Mouse (Mus musculus) stomach, embryonic 15.5 days (tissue): ENCODE measurements at regions not wholly inside any gene's neighbourhood (a gene's known extent, or its start where the extent isn't known, plus 50 kb on each side); places are given as distances from the start of the nearest gene placed in this dataset.

Source experiments
- ATAC-seq: fragments of 200-750 bp; cut with Nextera tagmentation; 2 replicates; pipeline ENCODE4 v1.8.0; 2017; ENCODE audit warnings: low read depth, moderate number of reproducible peaks, moderate TSS enrichment; ENCODE audit not compliant: insufficient read depth, low FRiP score
- H3K27ac ChIP-seq: fragments of 300-500 bp; sonication (generic); 2 replicates; pipeline ENCODE4 v1.5.1; 2015; ENCODE audit warnings: mild to moderate bottlenecking, inconsistent platforms
- H3K27me3 ChIP-seq: fragments of 300-500 bp; sonication (generic); replicated peaks from 2 replicates; pipeline ENCODE4 v1.6.1; 2015; ENCODE audit warnings: inconsistent platforms
- H3K36me3 ChIP-seq: fragments of 300-500 bp; sonication (generic); 2 replicates; pipeline ENCODE4 v1.6.1; 2015; ENCODE audit warnings: inconsistent platforms
- H3K4me1 ChIP-seq: fragments of 300-500 bp; sonication (generic); 2 replicates; pipeline ENCODE4 v1.6.1; 2015; ENCODE audit warnings: inconsistent platforms
- H3K4me2 ChIP-seq: fragments of 300-500 bp; sonication (generic); 2 replicates; pipeline ENCODE4 v1.6.1; 2015; ENCODE audit warnings: mild to moderate bottlenecking, inconsistent platforms
- H3K4me3 ChIP-seq: fragments of 300-500 bp; sonication (generic); replicated peaks from 2 replicates; pipeline ENCODE4 v1.5.1; 2015; ENCODE audit warnings: inconsistent platforms
- H3K9ac ChIP-seq: fragments of 300-500 bp; sonication (generic); 2 replicates; pipeline ENCODE4 v1.6.1; 2015; ENCODE audit warnings: inconsistent platforms
- H3K9me3 ChIP-seq: fragments of 300-500 bp; sonication (generic); 2 replicates; pipeline ENCODE4 v1.6.1; 2016; ENCODE audit warnings: inconsistent platforms
- WGBS: fragments of 180-500 bp; shearing (Covaris S2); methylation state at CpG from one replicate; pipeline ENCODE4 v1.1.7; 2015; 5-methylcytosine and 5-hydroxymethylcytosine counted together

DNA sequence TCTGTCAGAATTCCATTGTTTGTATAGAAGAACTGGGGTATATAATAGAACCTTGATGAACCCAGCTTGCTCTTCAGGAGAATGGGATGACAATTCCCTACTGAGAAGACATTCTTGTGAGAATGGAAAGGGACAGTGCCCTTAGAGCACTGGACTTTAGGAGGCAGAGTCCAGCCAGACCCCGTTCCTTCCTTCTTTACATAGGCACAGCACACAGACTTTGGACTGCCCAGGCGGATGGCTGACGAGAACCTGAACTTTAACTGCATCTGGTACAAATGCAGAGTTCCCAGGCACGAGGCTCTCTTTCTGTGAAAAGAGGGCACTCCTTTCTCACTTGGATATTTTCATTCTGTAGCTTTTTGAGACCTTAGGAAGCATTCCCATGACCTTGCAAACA is 197.4 kb upstream of the Dkk2 start:
- Histone ChIP-seq H3K9ac (no peak overlapping the region), H3K27ac (no peak overlapping the region), H3K4me3 (no peak overlapping the region), H3K4me1 (no peaks in the 10 kb centered on the region), H3K4me2 (no peak overlapping the region), H3K27me3 (no peaks in the 10 kb centered on the region), H3K36me3 (no peaks in the 10 kb centered on the region), H3K9me3 (no peaks in the 10 kb centered on the region)
- ATAC-seq = no peak
- WGBS = 72% methylated on average over 4 of the region's 4 CpGs

DNA sequence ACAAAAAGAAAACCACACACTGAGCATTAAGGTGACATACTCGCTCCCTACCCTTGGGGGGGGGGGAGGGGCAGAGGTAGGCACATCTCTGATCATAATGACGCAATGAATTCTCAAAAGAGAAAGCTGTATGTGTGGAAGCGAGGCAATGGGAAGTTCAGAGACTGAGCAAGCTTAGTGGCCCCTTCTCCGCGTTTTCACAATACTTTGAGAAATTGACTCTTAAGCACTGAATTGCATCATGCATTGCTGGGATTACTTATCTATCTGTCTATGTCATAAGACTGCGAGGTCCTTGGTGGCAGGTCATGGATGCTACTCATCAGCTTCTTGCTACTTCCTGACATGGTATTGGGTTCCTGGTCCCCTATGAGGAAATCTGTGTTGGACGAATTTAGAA is 193.2 kb upstream of the Dkk2 start:
- Histone ChIP-seq H3K9me3 (no peaks in the 10 kb centered on the region), H3K27ac (no peak overlapping the region), H3K36me3 (no peaks in the 10 kb centered on the region), H3K9ac (no peak overlapping the region), H3K4me3 (no peak overlapping the region), H3K4me2 (no peak overlapping the region), H3K27me3 (no peaks in the 10 kb centered on the region), H3K4me1 (no peaks in the 10 kb centered on the region)
- ATAC-seq = no peak
- WGBS = 84% methylated on average over 7 of the region's 7 CpGs

DNA sequence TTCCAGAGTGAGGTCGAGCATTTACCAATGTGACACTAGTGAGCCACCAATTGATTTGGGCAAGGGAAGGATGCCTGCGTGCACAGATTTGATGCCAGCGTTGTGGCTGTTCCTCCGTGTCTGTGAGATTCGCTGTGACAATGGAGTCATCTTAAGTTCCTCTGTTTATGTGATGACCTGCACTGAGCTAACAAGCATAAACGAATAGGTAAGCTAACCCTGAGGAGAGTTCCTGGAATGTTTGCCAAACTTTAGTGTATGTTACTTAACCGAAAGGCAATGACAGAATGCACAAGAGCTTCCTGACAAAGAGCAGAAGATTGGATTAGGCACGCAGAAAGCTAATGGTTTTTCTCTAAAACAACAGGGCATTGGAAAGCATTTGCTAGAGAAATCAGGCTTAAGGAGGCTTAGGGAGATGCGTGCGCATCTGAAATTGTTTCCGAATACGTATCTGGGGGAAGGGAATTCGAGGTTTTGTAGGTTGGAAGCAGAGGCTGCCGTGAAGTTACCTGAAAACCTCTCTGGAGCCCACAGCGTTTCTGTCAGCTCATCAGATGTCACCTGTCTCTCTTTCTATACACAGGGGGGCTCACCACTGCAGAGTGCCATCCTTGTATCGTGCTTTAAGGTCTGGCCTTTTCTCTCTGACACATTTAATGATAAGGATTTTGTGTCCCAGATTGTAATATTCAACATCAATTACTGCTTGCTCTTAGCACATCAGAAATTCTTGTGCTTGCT is 191.9 kb upstream of the Dkk2 start:
- Histone ChIP-seq H3K27me3 (no peaks in the 10 kb centered on the region), H3K27ac (no peak overlapping the region), H3K9ac (no peak overlapping the region), H3K36me3 (no peaks in the 10 kb centered on the region), H3K4me1 (no peaks in the 10 kb centered on the region), H3K9me3 (no peaks in the 10 kb centered on the region), H3K4me3 (no peak overlapping the region), H3K4me2 (no peak overlapping the region)
- 47% methylated on average over 16 of the region's 16 CpGs for WGBS
- no peak for ATAC-seq

DNA sequence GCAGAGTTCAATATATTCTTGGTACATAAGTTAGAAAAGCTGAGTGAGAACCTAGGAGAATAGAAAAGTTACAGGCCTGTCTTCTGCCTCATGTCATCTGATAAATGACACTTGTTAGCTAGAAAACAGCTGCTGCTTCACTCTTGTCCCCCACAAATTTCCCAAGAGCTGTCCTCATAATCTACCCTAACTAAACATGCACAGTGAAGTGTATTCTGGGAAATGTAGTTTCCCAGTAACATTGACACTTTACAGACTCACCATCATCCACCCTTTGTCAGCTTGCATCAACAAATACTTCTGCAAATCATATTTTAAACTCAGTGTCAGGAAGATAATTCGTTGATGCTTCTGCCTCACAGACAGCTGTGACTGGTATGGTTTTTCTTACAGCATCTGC is 190.0 kb upstream of the Dkk2 start:
- no peak for ATAC-seq
- WGBS = 38% methylated on average over 1 of the region's 1 CpGs
- H3K4me2 ChIP-seq = no peak overlapping the region
- H3K4me3 ChIP-seq = no peak overlapping the region
- H3K27me3 ChIP-seq = no peaks in the 10 kb centered on the region
- no peaks in the 10 kb centered on the region for H3K4me1 ChIP-seq
- no peak overlapping the region for H3K27ac ChIP-seq
- H3K9me3 ChIP-seq = no peaks in the 10 kb centered on the region
- no peaks in the 10 kb centered on the region for H3K36me3 ChIP-seq
- H3K9ac ChIP-seq = no peak overlapping the region

DNA sequence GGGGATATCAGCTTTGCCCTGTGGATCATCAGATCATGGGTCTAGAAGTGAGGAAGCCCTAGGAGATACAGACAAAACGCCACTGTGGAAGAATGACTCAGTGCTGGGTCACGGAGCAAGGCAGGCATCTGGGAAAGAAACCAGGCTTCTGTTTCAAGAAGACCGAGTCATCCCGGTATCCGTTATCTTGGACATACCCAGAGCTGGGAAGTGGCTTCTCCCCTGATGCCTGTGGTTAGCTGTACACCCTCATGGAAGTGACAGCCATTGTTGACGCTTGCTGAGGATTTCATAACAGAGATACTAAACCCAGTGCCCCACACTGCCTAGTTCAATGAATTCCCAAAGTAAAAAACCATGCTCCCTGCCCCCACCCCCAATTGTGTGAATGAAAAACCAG is 171.6 kb upstream of the Dkk2 start:
- Histone ChIP-seq H3K4me2 (no peak overlapping the region), H3K4me1 (no peaks in the 10 kb centered on the region), H3K36me3 (no peaks in the 10 kb centered on the region), H3K9ac (no peak overlapping the region), H3K9me3 (no peaks in the 10 kb centered on the region), H3K4me3 (no peak overlapping the region), H3K27ac (no peak overlapping the region), H3K27me3 (no peaks in the 10 kb centered on the region)
- ATAC-seq = no peak
- WGBS = 81% methylated on average over 6 of the region's 6 CpGs

DNA sequence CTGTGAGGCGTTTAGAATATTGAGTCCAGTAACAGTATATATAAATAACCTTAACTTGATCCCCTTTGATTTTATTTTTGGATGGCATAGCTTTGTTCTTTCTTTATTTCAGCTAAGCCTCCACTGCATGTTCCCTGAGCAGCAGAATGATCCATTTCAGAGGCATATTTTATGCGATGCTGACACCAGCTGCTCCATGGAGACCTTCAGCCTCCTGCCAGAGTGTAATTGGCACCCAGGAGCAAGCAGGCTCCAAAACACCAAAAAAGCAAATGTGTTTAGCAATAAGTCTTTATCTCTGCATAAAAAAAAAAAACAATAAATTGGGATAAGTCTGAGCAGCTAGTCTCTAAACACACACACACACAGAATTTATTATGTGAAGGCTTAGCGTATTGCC is 170.7 kb upstream of the Dkk2 start:
- no peak for ATAC-seq
- 70% methylated on average over 3 of the region's 3 CpGs for WGBS

DNA sequence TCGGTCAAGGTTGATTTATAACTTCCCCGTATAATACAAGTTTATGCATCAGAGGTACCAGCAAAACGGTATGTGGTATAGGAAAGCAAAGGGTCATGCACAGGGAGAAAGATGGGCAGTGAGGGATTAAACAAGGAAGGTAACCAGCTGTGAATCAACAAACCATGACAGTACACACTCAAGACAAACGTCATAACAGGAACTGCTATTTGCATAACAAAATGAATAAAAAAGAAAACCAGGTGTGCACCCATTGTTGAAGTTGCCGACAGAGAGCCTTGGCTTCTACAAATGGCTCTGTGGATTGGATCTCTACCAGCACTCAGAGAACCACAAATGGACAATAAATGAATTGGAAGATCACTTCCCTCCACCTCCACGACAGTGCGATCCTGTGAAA is 170.1 kb upstream of the Dkk2 start:
- 61% methylated on average over 7 of the region's 7 CpGs for WGBS
- ATAC-seq = no peak
- Histone ChIP-seq H3K36me3 (no peaks in the 10 kb centered on the region), H3K27ac (no peak overlapping the region), H3K4me2 (no peak overlapping the region), H3K4me3 (no peak overlapping the region), H3K4me1 (no peaks in the 10 kb centered on the region), H3K27me3 (no peaks in the 10 kb centered on the region), H3K9me3 (no peaks in the 10 kb centered on the region), H3K9ac (no peak overlapping the region)

More for the DNA sequence above, 170.7 kb upstream of the Dkk2 start:
- Histone ChIP-seq H3K4me1 (no peaks in the 10 kb centered on the region), H3K27ac (no peak overlapping the region), H3K9ac (no peak overlapping the region), H3K27me3 (no peaks in the 10 kb centered on the region), H3K4me2 (no peak overlapping the region), H3K36me3 (no peaks in the 10 kb centered on the region), H3K4me3 (no peak overlapping the region), H3K9me3 (no peaks in the 10 kb centered on the region)

DNA sequence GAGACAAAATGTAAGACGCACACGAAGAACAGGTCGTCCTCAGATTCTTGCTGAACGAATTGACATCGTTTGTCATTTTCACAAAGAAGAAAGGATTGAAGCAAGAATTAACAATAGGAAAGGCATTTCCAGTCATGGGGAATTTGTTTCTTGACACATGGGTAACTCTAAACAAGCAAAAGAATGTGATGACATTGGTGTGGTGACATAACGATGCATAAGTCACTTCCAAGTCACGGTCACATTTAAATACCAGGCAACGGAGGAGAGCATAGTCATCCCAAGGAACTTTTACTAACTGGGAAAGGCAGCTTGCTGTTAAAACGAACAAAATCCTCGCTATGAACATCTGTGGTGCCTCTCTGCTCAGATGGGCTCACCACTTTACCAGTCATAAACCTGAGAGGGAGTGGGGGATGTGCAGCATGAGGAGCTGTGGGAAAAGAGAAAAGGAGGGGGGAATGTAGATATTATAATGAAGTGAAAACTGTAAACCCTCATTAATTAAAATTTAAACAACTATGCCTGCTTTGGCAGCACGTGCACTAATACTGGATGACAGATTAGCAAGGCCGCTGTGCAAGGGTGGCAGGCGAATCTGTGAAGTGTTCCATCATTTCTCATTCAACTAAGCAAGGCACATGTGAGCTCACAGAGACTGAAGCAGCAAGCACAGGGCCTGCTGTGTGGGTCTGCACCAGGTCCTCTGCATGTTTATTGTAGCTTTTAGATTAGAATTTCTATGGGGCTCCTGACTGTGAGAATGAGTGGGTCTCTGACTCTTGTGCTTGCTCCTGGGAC is 167.2 kb upstream of the Dkk2 start:
- no peak overlapping the region for H3K9ac ChIP-seq
- no peak overlapping the region for H3K4me3 ChIP-seq
- no peak overlapping the region for H3K27ac ChIP-seq
- H3K27me3 ChIP-seq = no peaks in the 10 kb centered on the region
- no peaks in the 10 kb centered on the region for H3K36me3 ChIP-seq
- H3K4me1 ChIP-seq = no peaks in the 10 kb centered on the region
- no peak for ATAC-seq
- 77% methylated on average over 13 of the region's 13 CpGs for WGBS
- H3K4me2 ChIP-seq = no peak overlapping the region
- H3K9me3 ChIP-seq = no peaks in the 10 kb centered on the region

DNA sequence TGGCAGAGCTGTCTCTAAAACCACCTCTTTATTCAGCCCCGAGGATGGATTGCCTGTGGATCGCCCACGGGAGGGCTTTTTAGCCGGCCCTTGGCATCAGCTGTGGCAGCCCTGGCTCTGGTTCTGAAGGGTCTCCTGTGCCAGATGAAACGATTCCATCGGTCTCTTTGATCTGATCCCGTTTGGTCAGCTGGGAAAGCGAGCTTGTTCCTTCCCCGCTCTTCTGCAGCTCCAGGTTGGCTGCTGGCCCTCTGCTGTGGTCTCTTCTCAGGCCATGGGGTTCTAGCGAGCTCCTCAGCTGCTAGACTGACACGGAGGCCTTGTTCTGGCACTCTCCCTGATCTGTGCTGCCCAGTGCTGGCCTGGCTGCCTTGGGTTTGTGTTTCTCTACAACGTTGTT is 165.6 kb upstream of the Dkk2 start:
- ATAC-seq = no peak
- Histone ChIP-seq H3K4me3 (no peak overlapping the region), H3K27me3 (no peaks in the 10 kb centered on the region), H3K4me2 (no peak overlapping the region), H3K4me1 (no peaks in the 10 kb centered on the region), H3K27ac (no peak overlapping the region), H3K9me3 (no peaks in the 10 kb centered on the region), H3K36me3 (no peaks in the 10 kb centered on the region), H3K9ac (no peak overlapping the region)
- WGBS = 68% methylated on average over 12 of the region's 12 CpGs

DNA sequence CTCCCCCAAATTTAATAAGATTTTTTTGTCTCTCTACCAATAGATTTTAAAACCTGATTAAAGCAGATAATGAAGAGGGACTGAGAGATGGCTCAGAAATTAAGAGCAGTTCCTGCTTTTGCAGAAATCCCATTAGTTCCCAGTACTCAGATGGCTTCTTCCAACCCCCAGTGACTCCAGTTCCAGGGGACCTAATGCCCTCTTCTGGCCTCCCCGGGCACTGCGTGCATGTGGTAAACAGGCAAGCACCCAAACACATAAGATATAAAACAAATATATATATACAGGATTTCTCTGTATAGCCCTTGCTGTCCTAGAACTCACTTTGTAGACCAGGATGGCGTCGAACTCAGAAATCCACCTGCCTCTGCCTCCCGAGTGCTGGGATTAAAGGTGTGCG is 163.9 kb upstream of the Dkk2 start:
- no peak overlapping the region for H3K4me2 ChIP-seq
- H3K4me3 ChIP-seq = no peak overlapping the region
- H3K27ac ChIP-seq = no peak overlapping the region
- no peak for ATAC-seq
- H3K36me3 ChIP-seq = no peaks in the 10 kb centered on the region
- WGBS = 79% methylated on average over 6 of the region's 6 CpGs
- no peaks in the 10 kb centered on the region for H3K4me1 ChIP-seq
- no peaks in the 10 kb centered on the region for H3K9me3 ChIP-seq
- H3K9ac ChIP-seq = no peak overlapping the region
- no peaks in the 10 kb centered on the region for H3K27me3 ChIP-seq

DNA sequence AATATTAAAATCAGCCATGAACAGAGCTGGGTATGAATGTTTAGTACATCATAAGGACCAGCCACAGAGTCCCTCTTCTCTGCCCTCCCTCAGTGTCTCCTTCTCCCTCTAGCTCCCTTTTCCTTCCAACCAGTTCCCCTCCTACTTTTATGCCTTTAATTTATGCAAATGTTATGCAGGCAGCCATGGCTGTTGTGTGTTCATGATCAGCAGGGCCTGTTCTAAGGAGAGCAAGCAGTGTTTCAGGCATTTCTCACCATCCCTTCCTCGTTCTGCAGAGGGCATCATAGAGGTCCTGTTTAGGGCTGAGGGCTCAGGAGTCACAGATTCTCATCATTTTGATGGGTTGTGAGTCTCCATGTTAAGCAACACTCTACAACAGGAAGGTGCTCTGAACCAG is 162.4 kb upstream of the Dkk2 start:
- Histone ChIP-seq H3K9ac (no peak overlapping the region), H3K27ac (no peak overlapping the region), H3K9me3 (no peaks in the 10 kb centered on the region), H3K4me2 (no peak overlapping the region), H3K4me1 (no peaks in the 10 kb centered on the region), H3K27me3 (no peaks in the 10 kb centered on the region), H3K36me3 (no peaks in the 10 kb centered on the region), H3K4me3 (no peak overlapping the region)
- no peak for ATAC-seq
- 51% methylated on average over 1 of the region's 1 CpGs for WGBS

DNA sequence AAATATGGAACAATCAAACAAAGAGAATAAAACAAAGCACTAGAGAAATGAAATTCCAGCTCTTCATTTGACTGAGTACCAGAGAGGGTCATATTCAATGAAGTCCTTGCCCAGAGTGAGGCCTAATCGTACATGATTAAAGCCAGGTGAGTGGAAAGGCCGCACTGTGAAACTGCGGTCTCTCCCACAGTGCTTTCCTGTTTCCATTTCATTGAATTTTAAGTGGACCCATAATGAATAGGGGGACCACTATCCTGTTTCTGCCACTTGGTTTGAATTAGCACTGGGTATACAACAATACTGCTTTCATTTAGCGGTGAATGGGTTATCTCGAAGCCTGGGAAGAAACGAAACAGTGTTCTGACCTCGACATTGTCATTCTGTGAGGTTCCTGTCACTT is 144.2 kb upstream of the Dkk2 start:
- no peak for ATAC-seq
- Histone ChIP-seq H3K36me3 (no peaks in the 10 kb centered on the region), H3K4me1 (no peaks in the 10 kb centered on the region), H3K27ac (no peak overlapping the region), H3K9me3 (no peaks in the 10 kb centered on the region), H3K4me2 (no peak overlapping the region), H3K27me3 (no peaks in the 10 kb centered on the region), H3K4me3 (no peak overlapping the region), H3K9ac (no peak overlapping the region)
- WGBS = 88% methylated on average over 7 of the region's 7 CpGs
